Mouse (Mus musculus) left cerebral cortex, postnatal 36 days (tissue): ENCODE data around the gene Fbxo42. TPM values are rescaled to one million over a fixed set of nuclear protein-coding genes. Genes with fewer than 3 reads are reported as not detected.
"Not testable (repeated sequence)": the region's sequence is repeated elsewhere in the genome, so short reads cannot be mapped to it uniquely, and the experiment has no call there.

Experiments
- DNase-seq, 2 experiments: peaks; one replicate each; pipeline ENCODE4 v3.0.0; 2021 to 2022; ENCODE audit warnings: low spot score in 2 of 2, mixed read lengths in 1 of 2
- intact Hi-C: fragments of 180-260 bp; cut with DNase I; formaldehyde crosslinking; loops from one replicate; pipeline ENCODE4 v1.15.1; 2025
- total RNA-seq, 2 experiments: library from RNA; stranded (reverse); gene quantifications; 2 replicates each; pipeline ENCODE4 v1.2.3; 2021

Fbxo42 gene
- total RNA-seq, 2 experiments from 2014 or later = 30.5 to 31.6 TPM

DNA sequence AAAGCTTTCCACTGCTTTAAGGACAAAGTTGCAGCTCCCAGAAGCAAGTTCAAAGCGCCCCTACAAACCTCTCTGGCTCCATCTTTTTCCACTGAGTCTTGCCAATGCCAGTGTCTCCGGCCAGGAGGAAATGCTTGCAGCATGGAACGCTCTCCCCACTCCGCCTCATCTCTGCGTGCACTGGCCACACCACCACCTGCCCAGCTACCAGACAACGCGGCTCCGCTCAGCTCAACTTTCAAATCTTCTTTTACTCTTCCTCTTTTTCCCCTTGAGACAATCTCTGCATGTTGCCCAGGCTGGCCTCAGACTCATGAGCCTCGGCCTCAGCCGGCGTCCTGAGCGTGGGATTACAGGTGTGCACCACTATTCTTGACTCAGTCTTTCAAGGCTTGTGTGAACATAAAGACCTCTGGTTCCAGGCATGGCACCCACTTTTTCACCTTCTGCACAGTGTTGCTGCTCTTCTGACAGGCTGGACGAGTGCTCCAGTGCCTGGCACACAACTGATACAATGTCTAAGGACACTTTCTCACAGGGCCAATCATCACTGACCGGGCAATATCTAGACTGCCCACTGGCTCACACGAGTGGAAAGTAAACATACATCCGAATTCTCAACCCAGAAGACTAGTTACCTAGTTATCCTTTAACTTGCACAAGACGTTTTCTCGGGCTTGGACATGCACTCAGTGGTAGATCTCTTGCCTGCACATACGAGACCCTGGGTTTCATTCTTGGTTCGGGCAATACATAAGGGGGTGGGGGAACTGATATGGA lies 12.8 kb upstream of the Fbxo42 start:
- intact Hi-C loops = loop anchor here (5.0 kb wide), 1 partner anchor 58 kb away; the partner anchor contains the start of gene Necap2
- no peak for DNase-seq

DNA sequence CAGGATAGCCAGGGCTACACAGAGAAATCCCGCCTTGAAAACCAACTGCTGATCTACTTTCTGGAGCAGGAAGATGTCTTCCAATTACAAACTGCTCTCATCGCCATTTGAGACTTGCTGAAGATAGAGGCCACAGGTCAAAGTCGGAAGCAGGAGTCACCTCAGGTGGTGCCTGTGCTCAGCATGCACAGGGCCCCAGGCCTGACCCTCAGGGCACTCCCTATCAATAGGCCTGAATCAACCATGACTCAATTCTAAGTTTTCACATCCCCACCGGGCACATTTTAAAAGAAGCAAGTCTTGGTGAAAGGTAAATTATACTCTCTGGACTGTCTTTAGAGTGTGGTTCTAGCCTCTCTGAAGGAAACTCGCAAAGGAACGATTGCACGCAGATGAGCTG lies 11.6 kb upstream of the Fbxo42 start:
- no peak for DNase-seq
- intact Hi-C loops = loop anchor here (5.0 kb wide), 1 partner anchor 59 kb away; the partner anchor contains the start of gene Necap2

DNA sequence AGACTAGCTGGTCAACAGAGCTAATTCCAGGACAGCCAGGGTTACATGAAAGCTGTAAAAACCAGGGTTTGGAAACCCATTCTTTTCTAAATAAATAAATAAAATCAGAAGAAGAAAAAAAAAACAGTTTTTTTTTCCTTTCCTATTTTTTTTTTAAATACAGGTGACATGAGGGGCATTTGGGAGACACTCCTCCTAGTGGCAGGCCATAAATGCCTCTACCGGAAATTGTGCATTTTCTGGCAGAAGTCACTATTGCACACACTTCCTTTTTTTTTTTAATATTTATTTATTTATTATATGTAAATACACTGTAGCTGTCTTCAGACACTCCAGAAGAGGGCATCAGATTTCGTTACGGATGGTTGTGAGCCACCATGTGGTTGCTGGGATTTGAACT lies 10.0 kb upstream of the Fbxo42 start:
- not testable (repeated sequence) for DNase-seq
- intact Hi-C loops = loop anchor here (5.0 kb wide), 1 partner anchor 60 kb away; the partner anchor contains the start of gene Necap2

DNA sequence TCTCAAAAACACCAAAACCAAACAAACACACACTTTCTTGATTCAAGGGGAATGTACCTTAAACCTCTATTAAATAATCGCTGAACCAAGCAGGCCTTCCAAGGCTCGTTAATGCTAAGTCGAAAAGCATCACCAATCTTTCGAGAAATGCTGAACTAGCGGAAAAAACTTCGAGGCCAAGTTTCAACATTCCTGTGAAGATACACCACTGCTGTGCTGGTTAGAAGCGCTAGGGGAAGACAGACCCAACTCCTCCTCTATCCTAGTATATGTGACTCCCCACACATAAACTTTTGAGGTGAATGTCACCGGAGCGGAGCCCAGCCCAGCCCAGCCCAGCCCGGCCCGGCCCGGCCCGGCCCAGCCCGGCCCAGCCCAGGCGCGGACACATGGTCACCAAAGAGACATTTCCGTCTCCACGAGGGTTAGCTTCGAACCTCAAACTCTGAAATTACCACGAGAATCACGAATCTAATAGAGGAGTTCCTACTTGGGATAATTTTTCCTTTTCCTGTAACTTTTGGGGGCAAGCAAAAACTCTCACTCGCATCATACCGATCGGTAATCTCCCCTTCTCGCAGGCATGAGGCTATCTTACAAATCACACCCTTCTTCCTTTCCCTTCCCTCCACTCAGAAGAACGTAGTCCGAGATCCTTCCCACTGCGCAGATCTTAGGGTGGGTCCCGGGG lies 9.1 kb upstream of the Fbxo42 start:
- DNase-seq = no peak
- intact Hi-C loops = loop anchor here (5.0 kb wide), 1 partner anchor 61 kb away; the partner anchor contains the start of gene Necap2

DNA sequence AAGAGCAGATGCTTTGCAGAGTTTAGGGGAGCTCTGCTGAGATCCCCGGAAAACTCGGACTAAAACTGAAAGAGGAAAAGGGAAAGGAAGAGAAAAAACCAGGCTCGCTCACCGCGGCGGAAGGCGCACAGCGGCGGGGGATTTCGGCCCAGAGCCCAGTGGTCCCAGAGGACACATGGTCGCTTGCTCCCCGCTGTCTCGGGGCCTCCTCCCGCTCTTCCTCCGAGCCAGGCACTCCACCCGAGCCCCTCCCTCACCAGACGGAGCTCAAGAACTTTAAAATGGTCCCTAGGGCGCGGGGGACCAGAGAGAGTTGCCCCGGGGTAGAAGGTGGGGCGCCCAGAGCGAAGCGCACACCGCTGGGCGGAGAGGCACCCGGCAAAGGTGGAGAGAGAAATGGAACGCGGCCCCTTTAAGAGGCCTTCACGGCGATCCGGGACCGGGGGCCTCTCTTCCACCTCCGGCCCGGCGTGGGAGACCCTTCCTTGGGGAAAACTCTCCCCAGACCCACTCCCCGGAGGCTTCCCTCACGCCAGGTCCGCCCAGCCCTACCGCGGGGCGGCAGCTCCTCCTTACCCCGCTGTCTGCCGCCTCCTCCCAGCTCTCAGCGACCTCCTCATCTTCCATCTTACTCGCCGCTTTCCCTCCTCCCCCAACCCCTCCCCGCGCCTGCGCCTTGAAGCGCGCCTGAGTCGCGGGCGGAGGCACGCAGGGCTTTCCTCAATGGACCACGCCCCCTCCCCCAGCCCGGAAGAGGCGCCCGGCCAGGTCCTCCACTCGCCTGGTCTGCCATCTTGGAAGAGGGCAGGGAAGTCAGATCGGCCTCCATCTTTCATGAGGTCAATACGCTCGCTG lies 8.4 kb upstream of the Fbxo42 start, which contains the start of gene Szrd1:
Gene Szrd1 (minus strand): TSS at position 660 of the 855 bp plus-strand sequence.
- intact Hi-C loops = loop anchor here (5.0 kb wide), 1 partner anchor 62 kb away; the partner anchor contains the start of gene Necap2
- peak; percentile 98 to 99 for DNase-seq

DNA sequence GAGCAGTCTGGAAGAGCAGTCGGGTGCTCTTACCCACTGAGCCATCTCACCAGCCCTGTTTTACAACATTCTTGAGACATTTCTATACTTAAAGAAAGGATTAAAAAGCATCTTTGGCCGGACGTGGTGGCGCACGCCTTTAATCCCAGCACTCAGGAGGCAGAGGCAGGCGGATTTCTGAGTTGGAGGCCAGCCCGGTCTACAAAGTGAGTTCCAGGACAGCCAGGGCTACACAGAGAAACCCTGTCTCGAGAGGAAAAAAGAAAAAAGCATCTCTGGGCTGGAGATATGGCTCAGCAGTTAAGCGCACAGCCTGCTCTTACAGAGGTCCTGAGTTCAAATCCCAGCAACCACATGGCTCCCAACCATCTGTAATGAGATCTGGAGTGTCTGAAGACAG lies 7.4 kb upstream of the Fbxo42 start:
- intact Hi-C loops = loop anchor here (5.0 to 10.0 kb wide), 2 partner anchors 104 to 127 kb away; no protein-coding TSS in a partner anchor
- DNase-seq = not testable (repeated sequence)

DNA sequence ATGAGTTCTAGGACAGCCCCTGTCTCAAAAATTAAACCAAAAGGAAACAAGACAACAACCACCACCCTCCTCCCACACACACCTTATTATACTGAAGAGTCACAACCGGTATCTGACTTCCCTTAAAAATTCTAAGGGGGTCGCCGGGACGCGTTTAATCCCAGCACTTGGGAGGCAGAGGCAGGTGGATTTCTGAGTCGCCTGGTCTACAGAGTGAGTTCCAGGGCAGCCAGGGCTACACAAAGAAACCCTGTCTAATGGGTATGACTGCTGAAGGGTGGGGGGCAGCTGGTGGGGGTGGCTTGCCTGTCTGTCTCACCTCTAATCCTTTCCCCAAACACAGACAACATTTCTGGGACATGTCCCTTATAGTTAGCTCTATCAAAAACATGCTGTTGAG lies 6.7 kb upstream of the Fbxo42 start:
- no peak for DNase-seq
- intact Hi-C loops = loop anchor here (5.0 to 10.0 kb wide), 2 partner anchors 104 to 126 kb away; no protein-coding TSS in a partner anchor

DNA sequence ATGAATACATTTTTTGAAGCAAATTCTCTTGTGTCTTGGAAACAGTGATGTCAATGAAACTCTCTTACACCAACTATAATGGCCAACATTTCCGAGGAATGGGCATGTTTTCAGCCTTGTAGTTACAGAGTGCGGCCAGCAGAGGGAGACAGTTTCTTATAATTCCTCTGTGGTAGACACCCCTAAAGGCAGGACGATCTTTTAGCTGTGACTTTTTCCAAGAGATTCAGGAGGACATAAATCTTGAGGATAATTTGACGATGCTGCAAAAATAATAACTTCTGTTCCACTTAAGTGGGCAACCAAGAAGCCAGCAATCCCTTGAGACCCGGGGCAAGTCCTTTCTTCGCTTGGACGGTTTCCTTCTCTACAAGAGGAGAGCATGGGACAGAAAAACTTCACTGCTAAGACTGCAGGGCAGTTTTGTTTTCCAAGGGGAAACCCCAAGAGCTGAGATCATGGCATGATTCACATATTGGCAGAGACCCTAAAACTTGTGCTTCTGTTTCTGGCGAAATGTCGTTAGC lies 5.4 kb upstream of the Fbxo42 start:
- peak; percentile 66 to 79 for DNase-seq
- intact Hi-C loops = loop anchor here (1.0 to 10.0 kb wide), 3 partner anchors 102 to 221 kb away; no protein-coding TSS in a partner anchor

DNA sequence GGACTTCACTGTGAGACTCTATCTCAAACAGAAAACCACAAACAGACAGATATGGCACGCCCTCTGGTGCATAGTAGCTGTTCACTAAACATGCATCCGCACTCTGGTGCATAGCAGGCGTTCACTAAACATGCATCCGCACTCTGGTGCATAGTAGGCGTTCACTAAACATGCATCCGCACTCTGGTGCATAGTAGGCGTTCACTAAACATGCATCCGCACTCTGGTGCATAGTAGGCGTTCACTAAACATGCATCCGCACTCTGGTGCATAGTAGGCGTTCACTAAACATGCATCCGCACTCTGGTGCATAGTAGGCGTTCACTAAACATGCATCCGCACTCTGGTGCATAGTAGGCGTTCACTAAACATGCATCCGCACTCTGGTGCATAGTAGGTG lies 2.6 kb upstream of the Fbxo42 start:
- intact Hi-C loops = loop anchor here (5.0 to 10.0 kb wide), 2 partner anchors 37 to 100 kb away; no protein-coding TSS in a partner anchor
- not testable (repeated sequence) for DNase-seq

DNA sequence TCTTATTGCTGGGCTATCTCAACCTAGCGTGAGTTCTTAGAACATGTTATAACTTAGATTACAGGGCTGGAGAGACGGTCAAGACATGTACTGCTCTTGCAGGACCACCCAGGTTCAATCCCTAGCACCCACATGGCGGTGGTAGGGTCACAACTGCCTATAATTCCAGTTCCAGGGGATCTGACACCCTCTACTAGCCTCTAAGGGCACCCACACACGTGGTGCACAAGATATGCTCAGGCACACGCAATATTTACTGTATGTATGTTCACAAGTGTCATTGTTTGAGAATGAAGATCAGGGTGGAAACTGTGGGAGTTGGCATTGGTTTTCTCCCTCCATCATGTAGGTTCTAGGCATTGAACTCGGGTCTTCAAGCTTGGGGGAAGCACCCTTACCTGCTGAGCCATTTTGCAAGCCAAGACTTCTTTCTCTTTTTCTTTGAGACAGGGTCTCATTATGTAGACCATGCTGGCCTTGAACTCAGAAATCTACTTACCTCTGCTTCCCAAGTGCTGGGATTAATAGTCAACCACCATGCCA lies 1.2 kb upstream of the Fbxo42 start:
- intact Hi-C loops = loop anchor here (5.0 to 10.0 kb wide), 2 partner anchors 36 to 98 kb away; no protein-coding TSS in a partner anchor
- DNase-seq = no peak

DNA sequence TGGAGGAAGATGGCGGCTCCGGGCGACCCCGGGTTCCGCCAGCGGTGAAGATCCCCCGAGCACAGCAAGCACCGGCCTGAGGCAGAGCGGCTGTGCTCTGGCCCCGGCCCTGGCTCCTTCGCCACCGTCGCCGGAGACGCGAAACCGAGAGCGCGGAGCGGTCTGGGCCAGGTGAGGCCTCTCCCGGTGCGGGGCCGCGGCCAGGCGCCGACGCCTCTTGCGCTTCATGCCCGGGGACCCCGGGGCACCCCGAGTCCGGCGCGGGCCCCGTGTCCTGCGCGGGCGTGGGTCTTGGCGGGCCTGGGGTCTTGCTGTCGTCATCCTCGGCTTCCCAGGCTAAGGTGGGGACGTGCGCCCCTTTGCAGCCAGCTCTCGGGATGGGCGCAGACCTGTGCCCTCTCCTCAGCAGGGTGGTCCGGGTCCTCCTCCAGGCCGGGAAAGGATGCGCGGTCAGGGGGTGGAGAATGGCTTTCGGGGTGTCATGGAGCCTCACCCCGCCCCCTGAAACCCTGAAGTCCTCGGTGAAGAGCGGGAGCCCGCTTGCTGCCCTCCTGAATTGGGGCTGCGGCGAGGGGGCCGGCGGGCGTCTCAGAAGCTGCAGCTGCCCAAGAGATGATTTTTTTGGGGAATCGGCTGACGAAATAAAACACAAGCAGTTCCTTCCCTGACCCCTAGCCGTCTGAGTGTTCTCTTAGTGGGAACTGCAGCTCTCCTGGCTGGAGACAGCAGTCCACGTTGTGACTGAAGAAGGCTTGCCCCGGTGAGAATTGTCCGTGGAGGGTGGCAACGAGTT lies 492 bp downstream of the Fbxo42 start:
- peak; percentile 30 to 39 for DNase-seq
- intact Hi-C loops = loop anchor here (5.0 to 10.0 kb wide), 2 partner anchors 34 to 97 kb away; no protein-coding TSS in a partner anchor

DNA sequence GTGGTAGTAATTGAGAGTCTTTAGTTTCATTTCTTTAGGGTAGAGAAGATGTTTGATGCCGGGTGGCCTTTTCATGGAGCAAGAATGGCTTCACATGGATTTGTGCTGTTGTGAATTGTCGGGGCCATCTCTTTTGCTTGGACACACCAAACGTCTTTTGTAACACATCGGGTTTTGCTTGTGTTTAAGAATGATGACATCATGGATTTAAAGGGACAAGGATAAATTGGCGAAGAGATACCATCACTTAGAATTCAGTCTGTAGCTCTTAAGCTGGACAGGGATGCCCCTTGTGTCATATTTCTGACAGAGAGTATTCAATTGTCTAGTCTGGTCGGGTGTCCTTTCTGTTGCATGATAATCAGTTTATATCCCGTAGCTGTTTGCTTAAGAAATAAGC lies 1.4 kb downstream of the Fbxo42 start:
- no peak for DNase-seq
- intact Hi-C loops = loop anchor here (5.0 to 10.0 kb wide), 2 partner anchors 33 to 96 kb away; no protein-coding TSS in a partner anchor

DNA sequence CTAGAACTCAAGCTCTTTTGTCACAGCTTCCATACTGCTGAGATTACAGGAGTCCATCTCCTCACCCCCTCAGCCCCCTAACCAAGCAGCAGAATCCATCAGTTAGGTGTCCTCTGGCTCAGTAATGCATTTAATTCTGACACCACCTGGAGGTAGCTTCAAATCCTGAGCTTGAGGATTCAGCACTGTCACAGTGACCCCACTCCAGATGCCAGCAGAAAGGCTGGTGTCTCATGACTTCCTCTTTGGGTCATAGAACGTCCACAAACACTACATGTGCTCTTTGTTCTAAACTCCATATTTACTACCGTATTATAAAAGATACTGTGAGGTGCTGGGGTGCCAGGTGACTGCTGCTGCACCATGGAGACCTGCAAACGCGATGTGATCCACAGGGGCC lies 9.8 kb downstream of the Fbxo42 start:
- intact Hi-C loops = no loop called here
- no peak for DNase-seq

DNA sequence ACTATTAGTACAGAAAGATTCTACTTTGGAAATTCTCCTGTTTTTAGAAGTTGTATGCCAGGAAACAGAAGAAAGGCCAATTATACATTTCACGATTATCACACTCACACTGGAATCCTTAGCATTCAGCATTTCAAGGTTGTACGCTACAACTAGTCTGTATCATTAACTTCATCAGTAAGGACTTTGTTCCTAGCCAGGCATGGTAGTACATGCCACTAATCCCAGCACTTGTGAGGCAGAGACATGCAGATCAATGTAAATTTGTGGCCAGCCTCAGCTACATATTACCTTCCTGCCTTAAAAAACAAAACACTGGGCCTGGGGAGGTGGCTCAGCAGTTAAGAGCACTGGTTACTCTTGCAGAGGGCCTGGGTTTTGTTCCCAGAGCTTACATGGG lies 10.9 kb downstream of the Fbxo42 start:
- DNase-seq = no peak
- intact Hi-C loops = no loop called here

DNA sequence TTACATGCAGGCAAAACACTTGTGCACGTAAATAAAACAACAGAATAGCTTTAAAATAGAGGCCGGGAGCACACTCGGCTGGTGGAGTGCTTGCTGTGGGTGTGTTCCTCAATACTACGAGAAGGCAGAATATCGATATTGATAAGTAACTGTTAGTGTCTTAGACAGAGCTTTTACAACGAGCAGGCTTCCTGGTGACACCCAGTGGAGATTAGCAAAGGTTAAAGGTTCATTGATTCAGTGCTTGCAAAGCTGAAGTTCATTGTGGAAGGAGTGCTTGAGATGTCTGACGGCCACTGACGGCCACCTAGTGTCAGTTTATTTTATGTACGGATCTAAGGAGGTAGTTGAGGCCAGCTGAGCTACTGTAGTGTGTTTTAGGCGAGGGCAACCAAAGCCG lies 11.4 kb downstream of the Fbxo42 start:
- intact Hi-C loops = no loop called here
- DNase-seq = no peak

DNA sequence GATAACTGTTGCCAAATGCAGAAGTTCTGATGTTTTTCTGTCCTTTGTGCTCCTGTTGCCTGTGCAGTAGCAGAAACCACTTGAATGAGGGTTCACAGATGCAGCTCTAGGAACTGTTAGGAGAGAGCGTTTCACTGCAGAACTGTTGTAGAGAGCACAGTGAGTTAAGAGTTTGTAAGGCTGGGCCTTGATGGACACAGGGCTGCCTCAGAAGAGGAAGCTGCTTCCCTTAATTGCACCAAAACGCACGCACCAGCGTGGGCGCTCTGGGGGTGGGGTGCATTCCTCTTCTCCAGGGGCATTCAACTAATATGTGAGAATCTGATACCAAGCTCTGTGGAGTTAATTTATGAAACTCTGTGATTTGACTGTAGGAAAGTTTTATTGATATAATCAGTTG lies 12.0 kb downstream of the Fbxo42 start:
- no peak for DNase-seq
- intact Hi-C loops = no loop called here

DNA sequence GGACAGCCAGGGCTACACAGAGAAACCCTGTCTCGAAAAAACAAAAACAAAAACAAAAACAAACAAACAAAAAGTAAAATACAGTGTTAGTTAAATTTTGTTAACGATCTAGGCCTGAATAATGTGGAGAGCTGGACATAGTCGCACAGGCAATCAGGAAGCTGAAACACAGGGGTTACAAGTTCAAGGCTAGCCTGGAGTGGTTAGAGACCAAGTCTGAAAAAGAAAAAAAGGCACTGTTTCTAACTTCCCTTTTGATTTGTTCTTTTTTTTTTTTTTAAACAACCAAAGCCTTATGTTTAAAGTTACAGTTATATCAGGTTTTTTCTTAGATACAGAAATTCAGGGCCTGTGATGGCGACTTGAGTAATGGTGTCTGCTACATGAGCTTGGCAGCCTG lies 12.5 kb downstream of the Fbxo42 start:
- intact Hi-C loops = no loop called here
- DNase-seq = no peak

DNA sequence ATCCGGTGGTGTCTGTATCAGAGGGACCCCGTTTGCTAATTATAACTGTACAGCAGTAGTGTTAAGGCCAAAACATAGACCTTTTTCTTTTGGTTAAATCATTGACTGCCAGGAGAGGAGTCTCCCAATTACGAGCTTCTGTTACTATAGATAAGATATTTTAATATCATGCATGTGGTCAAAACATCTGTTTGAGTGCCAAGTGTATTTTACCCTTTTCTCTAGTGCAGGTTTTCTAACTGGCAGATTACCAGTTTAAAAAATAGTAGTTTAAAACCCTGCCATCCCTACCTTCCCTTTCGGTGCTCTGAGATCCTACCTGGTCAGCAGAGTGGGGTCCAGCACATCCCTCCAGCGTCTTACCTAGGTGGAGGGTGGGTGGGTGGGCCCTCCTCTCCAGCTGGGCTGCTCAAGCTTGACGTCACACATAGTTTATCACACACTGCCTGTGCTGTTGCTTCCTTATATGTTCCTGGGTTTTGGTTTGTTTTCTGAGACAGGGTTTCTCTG lies 14.0 kb downstream of the Fbxo42 start:
- DNase-seq = no peak
- intact Hi-C loops = no loop called here
